Mouse (Mus musculus) layer of hippocampus, adult 9-10 months (tissue): ENCODE data around the gene Grwd1.
"Not testable (repeated sequence)": the region's sequence is repeated elsewhere in the genome, so short reads cannot be mapped to it uniquely, and the experiment has no call there.

ENCODE experiments used
- DNase-seq: peaks from one replicate; pipeline ENCODE4 v3.0.0; 2022; ENCODE audit warnings: low spot score

Grwd1 gene

DNA sequence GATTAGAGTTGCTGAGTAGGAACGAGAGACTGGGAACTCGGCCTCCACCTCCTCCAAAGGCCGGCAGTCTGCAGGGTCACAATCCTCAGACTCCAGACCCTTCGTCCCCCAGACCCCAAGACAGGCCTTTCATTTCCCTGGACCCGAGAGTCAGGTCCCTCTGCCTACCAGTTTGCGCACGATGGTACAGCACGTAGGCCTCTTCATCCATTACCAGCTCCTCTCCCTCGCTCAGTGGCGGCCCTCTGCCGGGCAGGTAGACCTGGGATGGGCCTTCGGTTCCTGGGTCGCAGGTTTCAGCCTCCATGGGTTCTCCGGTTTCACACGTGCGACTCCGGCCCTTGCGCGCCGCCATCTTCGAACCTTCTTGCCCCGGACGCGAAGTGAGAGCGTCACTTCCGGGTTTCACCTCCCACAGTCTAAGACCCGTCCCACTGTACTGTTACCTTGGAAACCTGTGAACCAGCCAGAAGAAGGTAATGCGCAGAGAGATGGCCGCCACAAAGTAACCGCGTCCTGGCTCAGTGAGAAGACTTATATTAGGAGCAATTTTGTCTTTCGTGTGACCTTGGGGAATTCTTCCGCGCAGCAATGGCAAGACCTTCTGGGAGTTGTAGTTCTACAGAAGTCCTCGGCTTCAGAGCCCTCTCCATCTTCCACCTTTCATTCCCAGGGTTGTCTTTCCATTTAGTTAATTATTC is at the start of gene Grwd1:
Gene Grwd1 (minus strand): TSS at position 518 of the 701 bp plus-strand sequence.
- DNase-seq = peak; percentile 67

DNA sequence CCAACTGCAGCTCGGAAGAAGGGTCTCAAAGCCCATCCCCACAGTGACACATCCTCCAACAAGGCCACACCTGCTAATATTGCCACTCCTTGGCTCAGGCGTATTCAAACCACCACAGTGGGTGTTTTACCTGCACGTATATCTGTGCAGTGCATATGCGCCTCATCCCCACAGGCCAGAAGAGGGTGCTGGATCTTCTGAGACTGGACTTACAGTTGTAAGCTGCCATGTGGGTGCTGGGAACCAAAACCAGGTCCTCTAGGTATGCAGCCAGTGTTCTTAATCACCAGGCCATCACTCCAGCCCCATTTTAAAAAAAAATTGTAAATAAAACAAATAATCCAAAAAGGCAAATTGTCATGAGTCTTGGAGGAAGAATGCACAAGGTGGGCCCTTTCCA is 49.8 kb upstream of the Grwd1 start:
- DNase-seq = no peak

DNA sequence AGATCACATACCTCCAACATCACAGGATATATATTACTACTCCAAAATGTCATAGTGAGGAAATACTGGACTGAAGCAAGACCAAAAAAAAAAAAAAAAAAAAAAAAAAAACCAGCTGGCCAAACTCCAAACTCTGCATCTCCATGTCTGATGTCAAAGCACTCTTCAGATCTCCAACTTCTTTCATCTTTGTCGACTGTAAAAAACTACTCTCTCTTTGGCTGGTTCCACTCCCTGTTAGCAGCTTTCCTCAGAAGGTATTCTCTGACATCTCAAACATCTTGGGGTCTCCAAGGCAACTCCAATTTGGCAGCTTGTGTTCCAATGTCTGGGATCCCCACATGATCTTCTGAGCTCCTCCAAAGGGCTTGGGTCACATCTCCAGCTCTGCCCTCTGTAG is 47.5 kb upstream of the Grwd1 start, which contains the start of gene Grin2d:
Gene Grin2d (minus strand): TSS at position 101 of the 400 bp plus-strand sequence.
- not testable (repeated sequence) for DNase-seq

DNA sequence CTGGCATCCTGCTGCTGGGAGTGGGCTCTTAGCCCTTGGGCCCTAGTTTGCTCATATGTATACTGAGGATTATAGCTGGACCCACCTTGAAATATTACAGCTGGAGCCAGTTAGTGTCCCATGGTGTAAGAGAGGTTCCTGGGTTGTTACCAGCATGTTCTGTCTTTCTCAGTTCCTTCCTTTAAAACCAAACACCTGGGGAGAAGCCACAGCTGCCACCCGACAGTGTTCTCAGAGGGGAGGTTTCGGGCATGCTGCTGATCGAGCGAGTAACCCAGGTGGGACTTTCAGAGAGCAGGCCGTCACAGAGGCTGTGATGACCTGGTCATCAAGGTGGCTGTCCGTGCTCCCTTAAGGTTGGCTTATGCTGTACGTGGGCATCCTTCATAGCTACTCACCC is 46.2 kb upstream of the Grwd1 start:
- no peak for DNase-seq

DNA sequence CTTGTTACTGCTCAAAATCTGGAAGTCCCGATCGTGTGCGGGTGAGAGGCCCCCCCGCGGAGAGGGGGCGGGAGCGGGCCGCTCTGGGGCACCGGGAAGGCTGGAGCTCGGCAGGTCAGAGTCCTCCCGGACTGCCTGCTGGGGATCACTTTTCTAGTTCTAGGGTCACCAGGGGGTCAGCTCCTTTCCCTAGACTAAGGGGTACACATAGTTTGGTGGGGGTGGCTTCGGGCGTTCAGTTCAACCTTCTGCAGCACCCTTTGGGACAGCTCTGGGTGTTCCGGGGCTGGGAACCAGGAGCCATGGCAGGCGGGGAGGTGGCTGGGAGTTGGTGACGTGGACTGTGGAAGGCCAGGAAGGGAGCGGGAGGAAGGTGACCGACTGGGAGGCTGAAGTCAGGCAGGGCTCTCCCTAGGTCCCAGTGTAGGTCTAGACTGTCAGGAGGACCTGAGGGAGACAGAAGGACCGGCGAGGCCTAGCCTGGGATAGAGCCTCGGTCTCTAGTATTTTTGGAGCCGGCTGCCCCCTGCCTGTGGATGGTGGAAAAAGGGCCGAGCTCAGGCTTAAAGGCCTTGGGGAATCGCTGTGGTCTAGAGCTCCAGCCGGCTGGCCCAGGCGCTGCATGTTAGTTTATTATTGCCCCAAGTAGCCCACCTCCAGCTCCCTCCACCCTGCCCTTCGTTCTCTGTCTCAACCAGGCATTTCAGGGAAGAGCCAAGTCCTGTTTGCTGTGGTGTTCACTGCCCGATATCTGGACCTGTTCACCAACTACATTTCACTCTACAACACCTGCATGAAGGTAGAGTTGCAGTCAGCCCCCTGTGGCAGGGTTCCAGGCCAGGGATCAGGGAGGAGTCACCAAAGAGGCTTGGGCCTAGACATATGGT is 42.6 kb upstream of the Grwd1 start:
- DNase-seq = no peak

DNA sequence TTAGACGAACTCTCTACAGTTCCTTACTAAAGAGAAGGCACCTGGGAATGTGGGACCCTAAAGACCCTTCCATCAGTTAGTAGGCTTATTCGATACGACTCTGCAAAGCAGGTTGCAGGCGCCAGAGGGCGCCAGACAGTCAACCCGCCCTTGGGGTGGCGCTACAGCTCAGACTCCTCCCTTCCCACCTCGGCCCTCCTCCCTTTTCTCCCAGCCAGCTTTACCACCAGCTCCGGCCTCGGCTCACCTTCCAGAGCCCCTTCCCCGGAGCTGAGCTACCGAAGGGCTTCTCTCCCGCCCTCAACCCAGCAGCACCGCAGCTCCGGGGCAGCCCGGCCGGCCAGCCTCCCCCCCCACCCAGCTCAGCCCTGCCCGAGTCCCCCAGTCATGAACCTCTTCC is 41.9 kb upstream of the Grwd1 start, which contains the start of gene Kdelr1:
Gene Kdelr1 (plus strand): TSS at position 149 of the 400 bp plus-strand sequence.
- DNase-seq = peak; percentile 71

DNA sequence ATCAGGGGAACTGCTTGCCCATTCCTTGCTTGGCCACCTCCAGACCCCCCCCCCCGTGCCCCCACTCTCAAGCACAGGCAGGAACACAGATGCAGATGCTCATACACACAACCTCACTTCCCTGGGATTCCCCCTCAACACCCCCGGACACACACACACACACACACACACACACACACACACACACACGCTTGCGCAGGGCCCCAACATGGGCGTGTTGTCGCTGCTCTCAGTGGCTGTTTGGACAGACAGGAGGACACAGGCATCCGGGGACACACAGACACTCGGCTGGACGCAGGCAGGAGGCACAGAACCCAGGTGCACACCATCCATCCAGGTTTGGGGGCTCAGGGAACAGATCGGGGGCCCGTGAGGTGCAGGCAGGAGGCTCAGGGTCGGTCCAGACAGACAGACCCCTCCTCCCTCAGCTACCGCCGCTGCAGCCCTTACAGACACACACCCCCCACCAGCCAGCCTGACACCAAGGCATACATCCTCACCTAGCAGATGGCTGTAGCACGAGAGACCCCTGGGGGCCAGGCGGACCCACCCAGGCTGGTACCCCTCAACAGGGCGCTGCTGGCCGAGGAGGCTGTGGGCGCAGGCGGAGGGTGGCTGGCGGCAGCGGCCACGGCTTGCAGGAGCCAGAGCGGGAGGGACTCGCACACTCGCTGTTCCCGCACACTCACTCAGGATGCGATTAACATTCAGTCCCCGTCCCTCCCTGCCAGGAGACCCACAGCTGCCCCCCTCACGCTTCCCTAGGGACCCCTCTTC is 39.7 kb upstream of the Grwd1 start:
- DNase-seq = no peak

DNA sequence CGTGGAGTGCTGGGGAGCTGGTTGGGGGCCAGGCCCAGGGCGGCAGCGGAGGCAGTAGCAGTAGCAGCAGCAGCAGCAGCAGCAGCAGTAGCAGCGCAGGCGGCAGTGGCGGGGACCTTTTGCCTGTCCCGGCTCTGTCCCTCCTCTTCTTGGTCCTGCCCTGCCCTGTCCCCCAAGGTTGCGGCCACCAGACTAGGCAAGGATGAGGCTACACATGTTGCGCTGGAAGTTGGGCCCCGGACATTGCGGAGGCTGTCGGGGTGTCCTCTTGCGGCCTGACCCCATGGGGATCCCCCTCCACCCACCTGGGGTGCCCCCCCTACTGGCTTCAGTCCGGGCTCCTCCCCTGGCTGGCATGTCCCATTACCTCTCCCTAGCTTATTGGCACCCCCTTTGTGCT is 39.0 kb upstream of the Grwd1 start:
- DNase-seq = no peak

DNA sequence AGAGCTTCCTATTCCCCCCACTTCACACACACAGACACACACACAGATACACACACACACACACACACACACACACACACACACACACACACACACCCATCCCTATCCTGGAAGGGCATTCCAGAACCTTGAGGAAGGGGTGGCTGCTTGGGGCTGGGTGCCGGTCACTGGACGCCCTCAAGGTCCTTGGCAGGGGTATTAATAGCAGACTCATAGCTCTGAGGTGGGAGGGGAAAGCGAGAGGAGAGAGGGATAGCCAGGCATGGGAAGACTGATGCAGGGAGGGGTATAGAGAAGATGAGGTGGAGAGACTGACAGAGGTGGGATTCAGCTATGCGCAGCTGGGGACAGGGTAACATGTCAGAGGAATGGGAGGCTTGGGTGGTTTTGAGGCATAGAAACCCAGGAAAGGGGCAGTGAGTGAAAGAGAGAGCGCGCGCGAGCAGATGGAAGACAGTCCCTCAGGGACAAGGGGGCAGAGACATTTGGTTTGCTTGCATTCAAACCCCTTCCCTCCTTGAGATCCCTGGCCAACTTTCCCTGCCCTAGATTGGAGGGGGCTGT is 38.4 kb upstream of the Grwd1 start:
- DNase-seq = no peak

DNA sequence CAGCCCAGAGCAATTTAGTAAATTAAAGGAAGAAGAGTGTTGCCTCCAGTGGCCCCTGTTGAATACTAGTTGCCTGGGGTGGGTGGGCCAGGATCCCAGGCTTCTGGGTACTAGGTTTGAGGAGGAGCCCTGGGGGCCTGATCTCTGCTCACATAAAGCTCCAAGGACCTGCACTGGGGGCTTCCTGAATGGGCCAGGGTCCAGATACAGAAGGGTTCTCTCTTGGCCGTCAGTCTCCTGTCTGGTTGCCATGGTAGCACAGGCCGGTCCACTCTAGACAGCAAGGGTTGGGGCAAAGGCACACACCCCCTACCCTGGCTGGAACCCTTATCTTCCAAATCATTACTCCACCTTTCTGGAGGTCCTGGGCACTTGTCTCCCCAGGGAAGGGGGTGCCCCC is 37.1 kb upstream of the Grwd1 start:
- DNase-seq = no peak

DNA sequence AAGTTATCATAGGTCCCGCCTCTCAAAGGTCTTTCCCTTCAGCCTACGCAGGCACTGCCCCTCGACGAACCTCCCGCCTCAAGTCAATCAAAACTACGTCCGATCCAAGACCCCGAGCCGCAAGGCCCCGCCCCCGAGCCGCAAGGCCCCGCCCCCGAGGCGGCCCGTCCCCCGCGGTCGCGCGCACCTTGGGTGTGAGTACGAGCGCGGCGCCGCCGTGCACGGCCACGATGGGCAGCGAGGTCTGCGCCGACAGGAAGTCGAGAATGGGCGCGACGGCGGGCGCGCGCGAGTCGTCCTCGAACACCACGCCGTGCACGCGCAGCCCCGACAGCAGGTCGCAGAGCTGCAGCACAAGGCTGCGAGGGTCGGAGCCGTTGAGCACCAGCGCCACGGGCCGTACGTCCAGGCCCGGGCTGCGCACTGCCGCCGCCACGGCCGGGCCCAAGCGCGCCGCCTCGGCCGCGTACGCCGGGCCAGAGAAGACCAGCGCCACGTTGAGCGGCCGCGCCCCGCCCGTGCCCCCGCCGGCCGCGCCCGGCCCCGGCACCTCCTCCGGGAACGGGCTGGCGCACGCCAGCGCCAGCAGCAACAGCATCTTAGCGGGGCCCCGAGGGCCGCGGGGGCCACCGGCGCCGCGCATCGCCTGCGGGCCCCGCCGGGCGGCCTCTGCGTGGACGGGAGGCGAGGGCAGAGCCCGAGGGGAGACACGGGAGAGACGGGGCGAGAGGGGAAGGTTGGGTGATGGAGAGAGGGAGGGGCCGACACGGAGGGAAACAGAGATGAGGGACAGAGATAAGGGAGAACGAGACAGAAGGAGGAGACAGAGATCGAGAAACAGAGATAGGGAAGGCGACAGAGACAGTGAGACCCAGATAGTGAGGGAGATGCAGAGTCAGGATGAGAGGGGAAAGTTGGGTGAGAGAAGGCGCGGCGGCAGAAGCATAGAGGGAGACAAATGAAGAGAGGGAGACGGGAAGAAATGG is 35.5 kb upstream of the Grwd1 start:
- DNase-seq = peak; percentile 49

DNA sequence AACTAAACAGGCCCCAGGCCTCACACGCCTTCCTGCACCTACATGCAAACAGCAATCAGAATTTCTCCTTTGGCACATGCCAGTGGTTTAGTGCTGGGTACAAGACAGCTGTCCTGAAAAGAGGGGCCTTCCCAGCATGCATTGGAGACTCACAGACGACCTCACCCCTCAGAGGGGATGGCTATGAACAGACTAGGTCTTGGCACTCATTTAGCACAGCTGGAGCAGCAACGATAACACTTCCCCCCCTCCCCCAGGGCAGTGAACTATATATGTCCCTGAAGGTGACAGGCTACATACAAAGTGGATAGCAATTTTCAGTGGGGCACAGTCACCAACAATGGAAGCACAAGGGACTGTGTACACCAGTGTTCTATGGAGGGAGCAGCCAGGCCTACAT is 33.7 kb upstream of the Grwd1 start:
- no peak for DNase-seq

DNA sequence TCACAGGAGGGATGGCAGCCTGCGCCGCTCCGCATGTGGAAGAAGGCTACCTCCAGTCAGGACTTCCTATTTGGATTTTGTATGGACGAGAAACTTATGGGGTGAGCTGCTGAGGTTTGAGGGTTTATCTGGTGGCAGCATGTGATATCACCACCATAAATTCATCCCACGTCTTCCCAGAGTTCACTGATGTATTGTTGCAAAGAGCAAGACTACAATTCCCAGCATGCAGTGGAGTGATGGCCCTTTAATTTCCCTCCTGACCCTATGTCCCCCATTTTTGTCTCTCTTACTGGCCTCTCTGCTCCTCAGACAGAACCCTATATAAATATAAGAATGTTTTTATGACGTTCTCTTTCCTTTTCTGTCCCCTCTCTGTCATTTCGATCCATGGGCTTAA is 32.1 kb upstream of the Grwd1 start:
- no peak for DNase-seq

DNA sequence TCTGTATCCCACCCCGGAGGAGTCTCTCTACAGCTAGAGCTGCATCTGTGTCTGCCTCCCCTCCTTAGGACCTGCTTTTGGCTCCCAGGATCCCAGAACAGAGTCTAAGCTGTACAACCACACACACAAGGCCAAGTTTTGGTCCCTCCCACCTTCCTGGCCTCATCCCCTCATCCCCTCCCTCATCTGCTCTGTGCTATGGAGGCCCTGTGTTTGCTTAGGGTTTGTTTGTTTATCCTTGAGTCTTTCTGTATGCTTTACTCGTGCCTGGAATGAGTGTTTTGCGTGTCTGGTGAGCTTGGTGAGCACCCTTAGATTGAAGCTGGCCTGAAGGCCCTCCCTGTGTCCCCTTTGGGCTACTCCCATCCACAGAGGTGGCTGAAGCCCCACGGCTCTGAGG is 28.3 kb upstream of the Grwd1 start:
- DNase-seq = no peak

DNA sequence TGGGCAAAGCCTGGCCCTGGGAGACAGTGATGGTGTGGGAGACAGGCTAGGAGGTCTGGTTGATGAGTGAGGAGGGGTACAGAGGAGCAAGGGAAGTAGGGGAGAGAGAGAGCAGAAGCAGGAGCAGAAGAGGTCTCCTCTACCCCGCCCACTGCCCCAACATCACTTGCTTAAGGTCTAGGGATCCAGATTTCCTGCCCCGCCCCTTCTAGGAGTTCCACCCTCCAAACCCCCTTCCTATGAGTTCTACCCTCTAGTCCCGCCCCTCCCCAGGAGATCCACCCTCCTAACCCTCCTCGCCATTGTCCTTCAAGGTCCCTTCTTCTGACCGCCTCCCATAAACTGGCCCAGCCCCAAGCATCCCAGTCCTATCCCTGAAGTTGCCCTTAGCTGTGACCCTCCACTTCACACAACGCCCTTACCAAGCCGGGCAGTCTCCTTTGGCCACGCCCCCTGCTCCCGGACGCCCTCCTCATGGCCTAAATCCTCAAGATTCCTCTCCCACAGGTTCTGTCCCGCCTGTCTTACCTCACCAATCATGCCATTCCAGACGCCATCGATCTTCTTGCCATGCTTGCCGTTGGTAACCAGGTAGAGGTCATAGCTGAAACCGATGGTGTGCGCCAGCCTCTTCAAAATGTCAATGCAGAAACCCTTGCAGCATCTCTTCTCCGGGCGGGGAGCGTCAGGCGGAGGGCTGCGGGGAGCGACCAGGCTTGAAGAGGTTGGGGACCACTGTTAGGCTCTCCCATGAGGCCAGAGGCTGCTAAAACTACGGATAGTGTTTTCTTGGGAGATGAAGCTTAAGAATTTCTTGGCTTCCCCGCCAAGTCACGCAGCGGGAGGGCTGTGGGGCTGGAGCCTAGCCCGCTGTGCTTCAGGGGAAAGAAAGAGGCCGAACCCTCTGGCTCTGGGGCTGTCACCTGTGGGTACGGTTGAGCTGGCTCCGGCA is 26.5 kb upstream of the Grwd1 start:
- no peak for DNase-seq

DNA sequence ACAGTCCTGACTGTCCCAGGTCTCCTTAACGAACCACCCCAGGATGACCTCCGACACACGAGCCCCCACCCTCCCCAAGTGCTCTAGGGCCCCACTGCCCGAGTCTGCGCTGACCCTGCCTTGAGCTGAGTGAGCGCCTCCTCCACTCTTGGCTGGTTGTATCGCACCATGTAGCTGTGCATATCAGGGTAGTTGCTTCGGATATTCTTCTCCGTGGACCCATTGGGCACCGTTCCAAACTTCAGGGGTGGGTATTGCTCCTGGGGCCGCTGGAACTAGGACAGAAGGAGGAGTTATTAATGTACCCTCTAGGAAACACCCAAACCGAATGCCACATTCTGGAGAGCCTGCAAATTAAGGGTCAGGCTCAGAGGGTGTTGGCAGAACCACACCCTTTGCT is 22.3 kb upstream of the Grwd1 start:
- DNase-seq = no peak

DNA sequence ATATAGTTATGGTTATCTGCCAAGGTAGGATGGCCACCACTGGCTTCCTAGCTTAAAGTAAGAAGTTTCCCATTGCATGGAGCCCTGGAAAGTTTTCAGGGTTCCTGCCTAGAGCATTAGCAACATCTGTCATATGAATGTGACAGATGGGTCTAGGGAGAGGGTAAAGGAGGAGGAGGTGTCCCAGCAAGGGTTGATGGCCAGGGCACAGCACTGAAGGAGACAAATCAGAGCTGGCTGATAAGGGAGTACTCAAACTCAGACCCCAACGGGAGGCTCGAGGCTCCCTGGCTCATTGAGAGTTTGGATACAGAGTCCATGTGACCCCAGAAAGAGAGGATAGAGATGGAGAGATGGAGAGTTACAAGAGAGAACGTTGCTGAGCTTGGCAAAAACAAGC is 19.9 kb upstream of the Grwd1 start:
- no peak for DNase-seq

DNA sequence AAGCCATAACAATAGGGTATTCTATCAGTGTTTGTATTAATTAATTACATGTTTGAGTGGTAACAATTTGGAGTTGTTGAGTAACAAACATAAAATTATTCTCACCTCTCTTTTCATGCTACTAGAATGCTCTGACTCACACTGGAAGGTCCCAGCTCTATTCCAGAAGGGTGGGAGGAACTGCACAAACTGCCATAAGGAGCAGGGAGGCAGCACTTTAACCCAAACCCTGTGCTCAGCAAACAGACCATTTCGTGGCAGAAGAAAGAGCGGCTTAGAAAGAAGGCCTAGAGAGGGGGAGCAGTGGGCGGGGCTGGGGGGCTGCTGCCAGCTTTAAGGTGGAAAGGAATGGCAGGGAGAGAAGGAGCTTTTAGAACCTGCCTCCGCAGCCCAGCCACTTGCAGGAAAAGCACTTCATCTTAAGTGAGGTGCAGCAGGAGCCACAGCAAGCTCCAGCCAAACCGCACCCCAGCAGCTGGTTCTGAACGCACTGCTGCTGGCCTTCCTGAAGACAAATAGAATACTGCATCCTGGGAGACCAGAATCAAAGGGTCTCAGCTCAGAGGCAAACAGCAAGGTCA is 17.8 kb upstream of the Grwd1 start:
- DNase-seq = no peak
